ENCODE assay signal across 1 mouse cellular context in the genomic region with DNA sequence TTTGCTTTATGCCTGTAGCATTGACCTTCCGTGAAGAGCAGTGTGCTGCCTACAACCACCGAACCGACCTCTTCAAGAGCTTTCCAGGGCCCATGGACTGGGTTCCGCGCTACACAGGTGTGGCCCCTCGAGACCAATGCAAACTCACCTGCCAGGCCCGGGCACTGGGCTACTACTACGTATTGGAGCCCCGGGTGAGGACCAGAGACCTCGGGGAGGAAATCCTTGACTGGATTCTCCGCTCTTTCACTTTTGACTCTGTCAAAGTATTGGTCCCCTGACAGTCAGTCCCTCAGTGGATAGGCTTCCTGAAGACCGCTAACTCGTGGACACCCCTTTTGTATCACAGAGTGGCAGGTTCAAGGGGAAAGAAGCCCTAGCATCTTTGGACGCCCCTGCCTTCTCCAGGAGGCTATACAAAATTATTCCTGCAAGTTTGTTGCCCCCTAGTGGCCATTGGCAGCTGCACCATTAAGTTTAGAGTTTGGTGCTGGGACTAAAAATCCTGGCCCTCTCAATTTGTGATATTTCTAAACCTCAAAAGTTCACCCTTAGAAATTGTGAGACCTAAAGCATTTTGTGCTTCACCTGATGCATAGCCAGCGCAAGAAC.
TF ChIP-seq lines count a peak whose summit lies in the region.

No protein-coding gene starts in this region.

TF ChIP-seq in CH12.LX, 34 proteins besides CTCF, POLR2A, EP300 and RAD21:
- TF ChIP-seq SMC3 (IDR thresholded peaks at IDR 0.05; ENCODE audit: low read depth, low read length) (peak; percentile 81), POLR2AphosphoS2 (IDR thresholded peaks at IDR 0.05; ENCODE audit: low read depth, low read length) (no peak), ZC3H11A (IDR thresholded peaks at IDR 0.05; ENCODE audit: low read depth, low read length) (peak; percentile 49), BHLHE40 (IDR thresholded peaks at IDR 0.05; ENCODE audit: low read depth, low read length) (0 out of 2 replicates have a peak, but pooled peaks have one; percentile 5)
TF ChIP-seq in CH12.LX: peak in this region for 3.
